Mouse (Mus musculus): ENCODE results near the gene Ctsa.

DNA sequence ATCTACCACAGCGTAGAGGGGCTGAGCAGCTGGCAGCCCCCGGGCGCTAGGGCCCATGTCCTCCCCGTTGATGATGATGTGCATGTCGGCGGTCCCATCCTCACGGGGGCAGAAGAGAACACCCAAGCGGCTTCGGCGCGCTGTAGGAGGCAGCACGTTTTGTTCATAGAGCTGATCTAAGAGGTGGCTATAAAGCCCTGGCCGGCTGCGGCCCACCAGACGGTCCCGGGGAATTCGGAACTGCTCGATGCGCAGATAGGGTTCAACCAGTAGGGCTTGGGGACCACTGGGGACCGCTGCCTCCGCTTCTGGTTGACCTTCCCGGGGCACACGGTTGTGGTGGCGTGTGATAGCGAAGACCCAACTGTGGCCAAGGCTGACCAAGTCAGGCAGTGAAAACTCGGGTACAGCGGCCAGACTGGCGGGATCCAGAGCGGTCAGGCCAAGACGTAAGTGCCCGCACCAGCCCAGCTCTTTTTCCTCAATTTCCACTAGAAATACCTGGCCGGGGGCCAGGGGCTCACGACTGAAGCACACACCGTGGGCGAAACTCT, at the start of gene Ctsa:
- peak; percentile 75 for TF ChIP-seq POLR2A (IDR thresholded peaks at IDR 0.05; ENCODE audit: low read depth, low read length)
- peak; percentile 57; the same call in 1 of the 2 replicates for TF ChIP-seq CTCF (IDR thresholded peaks at IDR 0.05; ENCODE audit: borderline replicate concordance, insufficient read depth, low read length)
